Mouse (Mus musculus) C2C12 (cell line): ENCODE data around the gene Tshr. TPM values are rescaled to one million over a fixed set of nuclear protein-coding genes. Genes with fewer than 3 reads are reported as not detected.

Experiments used
- H3K27me3 ChIP-seq: one replicate; pipeline ENCODE4 v1.6.1; 2011; ENCODE audit not compliant: control insufficient read depth, insufficient read depth, insufficient read length
- H3K36me3 ChIP-seq: one replicate; pipeline ENCODE4 v1.6.1; 2011; ENCODE audit not compliant: control insufficient read depth, insufficient read depth
- H3K4me3 ChIP-seq: one replicate; pipeline ENCODE4 v1.5.1; 2011; ENCODE audit warnings: mild to moderate bottlenecking, control low read depth; ENCODE audit not compliant: poor library complexity, insufficient read depth, severe bottlenecking
- H3K79me2 ChIP-seq: one replicate; pipeline ENCODE4 v1.6.1; 2011; ENCODE audit not compliant: control insufficient read depth, insufficient read depth
- H3K79me3 ChIP-seq: one replicate; pipeline ENCODE4 v1.6.1; 2011; ENCODE audit warnings: low read depth, control low read depth
- H3ac ChIP-seq: one replicate; pipeline ENCODE3; 2011; ENCODE audit warnings: low read depth; ENCODE audit not compliant: control insufficient read depth, insufficient read length
- CEBPB ChIP-seq: IDR thresholded peaks from one replicate; pipeline ENCODE4 v1.6.1; 2011; ENCODE audit warnings: low read depth, mild to moderate bottlenecking, control low read depth, moderate library complexity
- CTCF ChIP-seq: IDR thresholded peaks from one replicate; pipeline ENCODE4 v1.5.1; 2011; ENCODE audit not compliant: control insufficient read depth, insufficient read depth, insufficient read length
- FOSL1 ChIP-seq: IDR thresholded peaks from one replicate; pipeline ENCODE4 v1.8.0; 2011; ENCODE audit warnings: mild to moderate bottlenecking, low read length; ENCODE audit not compliant: poor library complexity, insufficient read depth, severe bottlenecking
- MAX ChIP-seq: IDR thresholded peaks from one replicate; pipeline ENCODE4 v1.6.1; 2011; ENCODE audit warnings: mild to moderate bottlenecking, control low read depth
- MYOD1 ChIP-seq: IDR thresholded peaks from one replicate; pipeline ENCODE4 v1.6.1; 2011; ENCODE audit warnings: low read depth; ENCODE audit not compliant: control insufficient read depth, insufficient read length
- MYOG ChIP-seq: IDR thresholded peaks from one replicate; pipeline ENCODE4 v1.6.1; 2011; ENCODE audit not compliant: control insufficient read depth, insufficient read length; ENCODE audit errors: extremely low read depth
- USF1 ChIP-seq: IDR thresholded peaks from one replicate; pipeline ENCODE4 v1.6.1; 2011; ENCODE audit warnings: low read depth, mild to moderate bottlenecking, control low read depth, moderate library complexity
- polyA plus RNA-seq: library from polyadenylated mRNA; unstranded; fragments of >200 nt; fragmentation: generic; extraction: Trizol; gene quantifications from one replicate; pipeline ENCODE4 v1.2.1, GENCODE M21; 2012; ENCODE audit warnings: missing spikeins

Gene Tshr
- polyA plus RNA-seq, 1 experiment = not detected

DNA sequence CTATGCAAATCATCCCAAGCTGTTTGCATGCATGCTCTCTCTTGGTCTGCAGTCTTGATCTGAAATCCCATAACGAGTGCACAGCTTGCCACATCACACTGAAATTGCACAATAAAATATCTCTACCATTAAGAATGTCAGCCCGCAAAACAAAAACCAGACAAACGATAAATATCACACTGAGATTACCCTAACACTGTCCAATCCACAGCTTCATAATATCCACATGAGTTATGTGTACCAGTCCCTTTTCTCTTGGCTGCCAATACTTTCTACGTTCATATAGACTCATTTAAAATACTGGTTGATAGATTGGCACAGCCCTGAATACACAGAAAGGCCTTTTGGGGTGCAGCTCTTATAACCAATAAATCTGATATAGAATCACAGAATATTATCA is 102.0 kb downstream of the Tshr start:
- H3K79me3 ChIP-seq = no peaks in the 10 kb centered on the region
- H3ac ChIP-seq = no peak overlapping the region
- no peak overlapping the region for H3K4me3 ChIP-seq
- H3K27me3 ChIP-seq = peaks cover 3% of the 10 kb centered on the region
- H3K79me2 ChIP-seq = no peaks in the 10 kb centered on the region
- no peak for TF ChIP-seq MYOG
- no peak for TF ChIP-seq MAX
- TF ChIP-seq USF1 = no peak
- TF ChIP-seq MYOD1 = no peak
- TF ChIP-seq CEBPB = no peak
- no peak for TF ChIP-seq FOSL1
- no peak for TF ChIP-seq CTCF
- no peaks in the 10 kb centered on the region for H3K36me3 ChIP-seq

DNA sequence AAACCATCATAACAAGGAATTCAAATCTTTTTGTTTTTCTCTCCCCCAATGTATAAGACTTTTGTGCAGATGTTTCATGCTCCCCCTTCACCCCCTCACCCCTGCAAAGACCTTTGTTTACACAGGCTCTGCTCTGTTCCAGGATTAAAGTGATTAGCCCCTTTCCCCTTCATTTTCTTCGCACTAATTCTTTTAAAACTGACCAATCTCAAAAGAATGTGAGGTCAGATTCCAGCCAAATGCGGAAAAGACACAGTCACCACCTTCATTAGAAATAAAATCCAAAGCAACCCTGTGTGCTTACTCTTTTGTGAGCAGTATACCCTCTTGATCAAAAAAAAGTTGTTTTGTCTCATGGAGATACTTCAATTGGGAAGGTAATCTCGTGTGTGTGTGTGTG is 104.0 kb downstream of the Tshr start:
- TF ChIP-seq USF1 (no peak), CEBPB (no peak), MYOG (no peak), CTCF (no peak), MAX (no peak), MYOD1 (no peak), FOSL1 (no peak)
- Histone ChIP-seq H3ac (no peak overlapping the region), H3K79me2 (no peaks in the 10 kb centered on the region), H3K79me3 (no peaks in the 10 kb centered on the region), H3K4me3 (no peak overlapping the region), H3K27me3 (no peaks in the 10 kb centered on the region), H3K36me3 (no peaks in the 10 kb centered on the region)

DNA sequence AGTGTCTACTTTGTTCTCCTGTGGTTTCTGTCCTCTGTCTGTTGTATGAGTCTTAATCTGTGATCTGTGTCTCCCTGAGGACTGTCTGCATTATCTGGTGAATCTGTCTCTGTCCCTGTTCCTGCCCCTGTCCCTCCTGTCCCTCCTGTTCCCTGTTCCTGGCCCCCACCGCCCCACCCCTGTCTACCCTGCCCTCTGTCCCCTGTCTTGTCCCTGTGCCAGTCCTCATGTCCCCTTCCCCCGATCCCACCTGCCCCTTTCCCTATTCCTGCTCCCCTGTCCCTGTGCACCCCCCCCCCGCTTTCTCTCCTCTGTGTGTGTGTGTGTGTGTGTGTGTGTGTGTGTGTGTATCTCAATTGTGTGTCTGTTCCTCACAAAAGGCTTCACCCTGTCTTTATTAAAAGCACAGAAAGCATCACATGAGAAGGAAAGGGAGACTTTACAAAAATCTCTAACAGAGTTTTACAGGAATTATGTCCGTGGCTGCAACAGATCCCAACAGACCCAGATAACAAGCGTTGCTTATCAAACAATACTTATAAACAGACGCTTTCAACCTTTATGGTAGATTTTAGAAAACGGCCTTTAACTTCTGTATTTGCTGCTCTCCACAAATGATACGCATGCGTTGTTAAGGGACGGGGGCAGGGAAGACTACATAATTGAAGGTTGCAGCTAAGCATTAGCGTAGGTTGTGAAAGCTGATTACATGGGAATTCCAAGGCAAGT is 111.3 kb downstream of the Tshr start:
- H3K79me3 ChIP-seq = no peaks in the 10 kb centered on the region
- H3ac ChIP-seq = no peak overlapping the region
- H3K27me3 ChIP-seq = no peaks in the 10 kb centered on the region
- no peaks in the 10 kb centered on the region for H3K36me3 ChIP-seq
- H3K4me3 ChIP-seq = no peak overlapping the region
- no peaks in the 10 kb centered on the region for H3K79me2 ChIP-seq
- TF ChIP-seq CTCF = no peak
- TF ChIP-seq FOSL1 = no peak

DNA sequence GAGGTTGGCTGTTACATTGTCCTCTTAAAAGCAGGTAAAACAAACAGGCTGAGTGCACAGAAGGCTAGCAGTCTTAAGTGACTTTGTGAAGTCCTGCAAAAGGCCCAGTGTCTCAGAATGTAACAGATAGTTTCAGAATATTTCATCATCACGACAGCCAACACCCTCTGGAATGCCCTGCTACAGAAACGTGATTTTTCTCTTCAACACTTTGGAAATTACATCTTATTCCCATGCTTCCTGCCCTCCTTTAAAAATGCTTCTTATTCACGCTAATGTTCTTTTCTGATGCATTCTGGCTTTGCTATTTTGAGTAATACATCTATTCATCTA is 111.8 kb downstream of the Tshr start:
- Histone ChIP-seq H3K36me3 (no peaks in the 10 kb centered on the region), H3K79me3 (no peaks in the 10 kb centered on the region), H3K4me3 (no peak overlapping the region), H3ac (no peak overlapping the region), H3K79me2 (no peaks in the 10 kb centered on the region), H3K27me3 (no peaks in the 10 kb centered on the region)
- TF ChIP-seq MYOG (no peak), CEBPB (no peak), CTCF (no peak), MAX (no peak), FOSL1 (no peak), MYOD1 (no peak), USF1 (no peak)

DNA sequence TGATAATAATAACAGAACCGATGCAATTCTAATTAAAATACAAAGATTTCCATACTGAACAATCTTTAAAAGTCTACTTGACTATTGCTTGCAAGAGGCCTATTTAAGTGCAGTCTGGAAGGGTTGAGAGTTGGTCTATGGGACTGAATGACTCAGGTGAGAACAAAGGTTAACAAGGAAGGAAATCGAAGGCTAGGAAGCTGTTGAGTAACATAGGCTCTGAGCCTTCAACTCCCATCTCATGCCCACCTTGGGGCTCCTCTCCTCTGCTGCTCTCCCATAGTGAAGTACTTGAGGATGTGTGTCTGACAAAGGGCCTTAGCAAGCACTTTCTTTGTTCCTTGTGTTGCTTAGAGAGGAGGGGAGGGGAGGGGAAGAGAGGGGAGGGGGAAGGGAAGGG is 116.1 kb downstream of the Tshr start:
- no peaks in the 10 kb centered on the region for H3K36me3 ChIP-seq
- no peak overlapping the region for H3K4me3 ChIP-seq
- H3ac ChIP-seq = no peak overlapping the region
- H3K79me3 ChIP-seq = no peaks in the 10 kb centered on the region
- H3K79me2 ChIP-seq = no peaks in the 10 kb centered on the region
- no peak for TF ChIP-seq USF1
- TF ChIP-seq MAX = no peak
- TF ChIP-seq MYOG = no peak
- no peak for TF ChIP-seq CEBPB
- no peak for TF ChIP-seq CTCF
- TF ChIP-seq FOSL1 = no peak
- TF ChIP-seq MYOD1 = no peak
- no peaks in the 10 kb centered on the region for H3K27me3 ChIP-seq

DNA sequence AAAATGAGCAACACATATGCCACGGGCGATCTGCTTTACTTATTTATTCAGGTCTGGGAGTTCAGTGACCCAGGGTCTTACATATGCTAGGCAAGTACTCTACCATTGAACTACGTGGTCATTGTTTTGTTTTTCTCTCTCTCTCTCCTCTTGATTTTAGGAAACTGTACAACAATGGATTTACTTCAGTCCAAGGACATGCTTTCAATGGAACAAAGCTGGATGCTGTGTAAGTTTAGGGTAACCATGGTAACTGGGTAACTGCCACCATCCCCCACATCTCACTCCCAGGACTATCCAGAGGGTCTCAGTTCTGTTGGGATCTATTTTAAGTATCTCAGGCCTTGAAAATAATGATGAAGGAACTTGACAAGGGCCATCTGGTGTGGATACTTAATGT is 127.4 kb downstream of the Tshr start:
- TF ChIP-seq USF1 = no peak
- TF ChIP-seq MYOD1 = no peak
- TF ChIP-seq MYOG = no peak
- TF ChIP-seq FOSL1 = no peak
- TF ChIP-seq MAX = no peak
- Histone ChIP-seq H3K27me3 (peaks cover 4% of the 10 kb centered on the region), H3K79me2 (no peaks in the 10 kb centered on the region), H3K36me3 (no peaks in the 10 kb centered on the region), H3ac (no peak overlapping the region), H3K79me3 (no peaks in the 10 kb centered on the region), H3K4me3 (no peak overlapping the region)
